Mouse (Mus musculus) urinary bladder, adult 18-20 months (tissue): Measurements from ENCODE around the gene Tenm4.

ENCODE experiments used
- DNase-seq, 2 experiments: peaks; one replicate each; pipeline ENCODE4 v3.0.0; 2022; ENCODE audit warnings: low spot score in 2 of 2, mixed read lengths in 2 of 2

Tenm4 gene

DNA sequence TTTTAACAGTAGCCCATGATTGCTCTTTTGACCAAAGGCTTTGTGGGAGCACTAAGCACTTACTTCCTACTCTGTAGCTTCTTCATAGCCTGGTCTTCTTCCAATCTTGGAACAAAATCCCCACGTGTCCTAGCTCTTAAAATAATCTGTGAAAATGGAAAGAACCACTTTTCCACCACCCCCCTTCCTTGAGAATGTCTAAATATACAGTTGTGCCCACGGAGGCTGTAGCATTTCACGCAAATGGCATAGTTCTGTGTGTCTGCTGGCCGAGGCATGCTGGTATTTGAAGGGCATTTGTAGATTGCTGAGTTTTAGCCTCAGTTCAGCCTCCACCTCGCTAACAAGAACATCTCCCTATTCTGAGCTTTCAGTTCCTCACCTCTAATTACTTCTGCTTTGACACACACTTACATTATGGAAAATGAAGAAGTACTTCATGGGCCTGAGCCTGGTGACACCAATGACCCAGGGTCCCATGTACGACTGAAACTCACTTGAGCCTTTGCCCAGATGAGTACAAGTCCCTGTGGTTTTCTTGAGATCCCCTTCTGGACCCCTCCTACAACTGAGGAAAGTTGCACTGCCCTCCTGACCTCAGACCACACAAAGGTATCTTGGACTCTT, 306.1 kb downstream of the Tenm4 start:
- no peak for DNase-seq

DNA sequence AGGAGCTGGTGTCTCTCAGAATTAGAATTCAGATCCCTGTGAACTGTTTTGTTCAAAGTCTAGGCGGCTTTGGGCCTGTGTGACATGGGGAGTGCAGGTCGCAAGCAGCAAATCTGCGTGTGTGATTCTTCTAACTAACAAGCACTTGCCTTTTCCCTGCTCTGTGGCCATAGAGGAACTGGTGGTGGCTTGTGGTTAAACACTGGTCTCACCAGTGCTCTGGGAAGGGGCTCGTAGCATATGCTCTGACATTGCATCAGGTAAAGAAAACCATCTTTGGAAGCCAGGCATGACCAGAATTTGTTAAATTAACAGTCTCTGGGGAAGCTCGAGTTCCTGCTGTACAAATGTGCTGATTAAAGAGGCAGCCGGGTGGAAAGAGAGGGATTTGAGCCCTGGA, 308.1 kb downstream of the Tenm4 start:
- DNase-seq, result no peak

GRCm38 (mm10) chr7:96480351-96480983, 309.4 kb downstream of the Tenm4 start:
- no peak for DNase-seq

- no peak for DNase-seq
Observed at GRCm38 (mm10) chr7:96482953-96483352, 311.9 kb downstream of the Tenm4 start.

DNA sequence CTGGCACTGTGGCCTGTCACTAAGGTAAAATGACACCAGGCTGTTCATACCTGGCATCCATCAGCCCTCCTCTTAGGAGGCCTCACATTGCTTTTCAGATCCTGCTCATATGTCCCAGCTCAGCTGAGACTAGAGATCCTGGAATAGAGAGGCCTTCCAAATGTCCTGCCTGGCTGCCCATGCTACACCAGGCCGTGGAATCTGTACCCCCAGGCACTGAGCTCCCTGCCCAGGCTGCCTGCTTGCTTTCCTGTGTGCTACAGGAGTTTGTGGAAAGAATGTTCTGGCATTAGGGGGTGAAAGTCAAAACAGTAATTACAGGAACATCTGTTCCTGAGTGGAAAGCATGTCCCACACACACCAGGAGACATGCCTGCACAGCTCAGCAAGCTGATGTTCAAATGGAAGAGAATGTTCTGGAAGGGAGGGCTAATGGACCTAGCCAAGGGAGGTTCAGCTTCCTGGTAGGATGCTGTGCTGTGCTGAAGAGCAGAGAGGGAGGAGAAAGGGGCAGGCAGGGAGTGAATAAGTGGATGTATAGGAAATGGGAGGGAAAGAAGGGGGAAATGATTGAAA, 313.0 kb downstream of the Tenm4 start:
- DNase-seq, result no peak

GRCm38 (mm10) chr7:96489348-96490076, 318.5 kb downstream of the Tenm4 start:
- DNase-seq, result no peak

GRCm38 (mm10) chr7:96491896-96492295, 320.9 kb downstream of the Tenm4 start:
- no peak for DNase-seq

GRCm38 (mm10) chr7:96492696-96493095, 321.6 kb downstream of the Tenm4 start:
- no peak for DNase-seq

DNA sequence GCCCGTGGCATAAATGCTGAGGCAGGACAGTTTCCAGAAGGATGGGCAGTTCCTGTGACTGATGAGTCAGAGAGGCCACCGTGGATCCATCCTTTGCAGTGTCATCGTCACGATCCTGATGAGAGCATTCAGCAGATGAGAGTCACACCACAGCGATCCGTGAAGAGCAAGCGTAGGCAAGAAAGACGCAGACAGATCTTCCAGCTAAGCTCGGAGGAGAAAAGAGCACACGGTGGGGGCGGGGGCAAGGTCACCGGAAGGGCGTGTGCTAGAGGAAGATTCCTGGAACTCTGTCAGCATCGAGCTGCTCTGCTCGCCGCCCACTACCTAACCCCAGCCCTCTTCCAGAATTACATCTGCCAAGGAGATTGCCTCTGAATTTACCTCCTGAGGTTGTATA, 323.0 kb downstream of the Tenm4 start:
- no peak for DNase-seq

GRCm38 (mm10) chr7:96500108-96500507, 329.1 kb downstream of the Tenm4 start:
- DNase-seq, result no peak

DNA sequence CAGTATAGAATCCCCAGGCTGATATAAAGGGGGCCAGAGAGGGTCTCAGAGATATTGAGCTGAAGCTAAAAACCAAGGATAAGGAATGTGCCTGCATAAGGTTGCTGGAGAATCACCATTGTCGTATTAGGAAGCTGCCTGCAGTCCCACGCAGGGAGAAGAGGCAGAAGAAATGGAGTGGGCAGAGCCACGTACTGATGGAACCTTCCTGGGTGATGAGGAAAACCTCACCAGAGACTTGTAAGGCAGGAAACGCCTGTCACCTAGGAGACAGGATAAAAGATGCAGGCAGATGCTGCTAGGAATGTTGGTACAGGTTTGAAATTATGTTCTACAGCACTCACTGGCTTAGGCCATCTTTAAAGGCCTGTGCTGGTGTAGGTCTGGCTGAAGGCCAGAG, 329.8 kb downstream of the Tenm4 start:
- DNase-seq, result no peak

DNA sequence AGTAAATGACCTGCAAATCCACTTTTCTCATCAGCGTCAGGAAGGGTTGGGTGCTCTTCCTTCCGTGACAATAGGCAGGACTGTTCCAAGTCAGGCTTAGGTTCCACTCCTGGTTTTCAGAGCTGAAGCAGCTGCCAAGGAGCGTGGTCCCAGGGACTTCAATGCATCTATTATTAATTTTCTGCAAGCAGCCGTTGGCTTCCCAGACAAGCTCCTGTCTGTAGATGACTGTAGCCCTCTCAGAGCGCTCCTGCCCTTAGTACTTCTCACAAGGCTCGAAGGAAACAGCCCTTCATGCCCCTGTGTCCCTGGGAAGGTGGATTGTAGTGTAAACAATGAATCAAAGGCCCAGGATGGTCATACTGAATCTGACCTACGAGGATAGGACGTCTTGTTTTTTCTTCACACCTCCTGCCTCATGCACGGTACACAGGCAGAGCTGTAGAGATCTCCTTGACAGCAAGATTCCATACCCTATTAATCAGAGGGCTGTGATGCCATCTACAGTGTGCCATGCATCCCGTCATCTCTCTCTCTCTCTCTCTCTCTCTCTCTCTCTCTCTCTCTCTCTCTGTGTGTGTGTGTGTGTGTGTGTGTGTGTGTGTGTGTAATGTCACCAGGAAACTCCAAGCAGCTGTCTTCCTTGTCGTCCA, 331.4 kb downstream of the Tenm4 start:
- DNase-seq, result no peak

GRCm38 (mm10) chr7:96505538-96505937, 334.5 kb downstream of the Tenm4 start:
- no peak for DNase-seq

GRCm38 (mm10) chr7:96507046-96507445, 336.0 kb downstream of the Tenm4 start:
- DNase-seq, result no peak

GRCm38 (mm10) chr7:96510396-96510795, 339.4 kb downstream of the Tenm4 start:
- no peak for DNase-seq

- no peak for DNase-seq
Observed at GRCm38 (mm10) chr7:96511018-96511609, 340.1 kb downstream of the Tenm4 start.

GRCm38 (mm10) chr7:96511953-96512511, 341.0 kb downstream of the Tenm4 start:
- DNase-seq, result no peak

DNA sequence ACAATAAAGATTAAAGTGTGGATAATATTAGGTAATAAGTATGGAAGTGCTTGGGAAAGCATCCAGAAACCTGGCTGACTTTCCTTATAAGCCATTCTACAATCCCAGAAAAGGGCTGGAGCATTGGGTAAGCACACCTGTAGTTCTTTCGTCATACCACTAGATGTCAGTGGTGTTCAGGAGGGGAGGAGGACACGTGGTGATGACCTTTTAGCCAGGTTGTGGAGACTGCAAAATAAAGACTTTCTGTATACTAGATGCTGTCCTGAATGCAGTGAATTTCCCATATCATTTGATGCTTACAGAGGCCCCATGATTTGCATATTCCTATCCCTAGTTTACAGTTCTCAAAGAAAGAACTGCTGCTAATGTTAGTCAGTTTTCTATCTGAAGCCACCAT, 348.2 kb downstream of the Tenm4 start:
- DNase-seq, result no peak

DNA sequence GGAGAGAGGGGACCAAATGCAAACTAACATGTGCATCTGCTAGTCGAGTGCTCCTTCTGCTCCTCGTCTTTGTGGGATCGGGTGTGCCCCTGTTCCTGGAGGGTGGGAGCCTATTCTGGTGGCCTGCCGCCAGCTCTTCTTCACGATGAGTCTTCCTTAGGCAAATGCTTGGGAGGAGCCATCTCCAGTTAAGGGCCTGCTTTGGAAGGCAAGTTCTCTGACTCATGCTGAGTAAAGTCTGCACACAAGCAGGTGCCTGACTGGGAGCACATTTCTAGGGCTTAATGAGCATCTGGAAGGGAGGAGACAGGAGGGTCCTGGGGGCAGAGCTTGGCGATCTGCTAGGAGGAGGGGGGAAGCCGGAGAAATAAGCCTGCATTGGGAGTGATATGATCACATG, 350.9 kb downstream of the Tenm4 start:
- DNase-seq, result peak; percentile 14 to 18

DNA sequence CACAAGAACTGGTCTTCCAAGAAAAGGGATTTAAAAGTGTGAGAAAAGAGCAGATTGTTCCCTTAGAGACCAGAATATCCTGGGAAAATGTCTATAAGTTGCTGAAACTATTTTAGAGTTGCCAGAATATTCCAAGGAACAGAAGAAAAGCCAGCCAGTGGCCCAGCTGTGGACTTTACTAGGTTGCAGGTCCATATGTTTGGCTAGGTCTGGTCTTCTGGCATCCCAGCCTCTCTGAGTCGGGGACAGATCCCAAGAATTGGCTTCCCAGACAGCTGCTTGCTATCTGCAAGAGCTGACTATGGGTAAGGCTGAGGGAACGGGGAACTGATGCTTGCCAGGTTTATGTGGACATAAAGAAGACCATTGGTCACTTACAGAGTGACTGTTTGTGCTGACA, 352.6 kb downstream of the Tenm4 start:
- no peak for DNase-seq

- DNase-seq, result peak in 1 of 2 experiments; percentile 4
Observed at GRCm38 (mm10) chr7:96524486-96525205, 353.6 kb downstream of the Tenm4 start.
